Comparison of ENCODE assay signal across 14 mouse cellular contexts in genomic region chr16:46625807-46626206, GRCm38 (mm10).
"Had no signal": no experiment of that assay in that cellular context is flagged by ENCODE, and none has a peak within 500 bp of the region (broad histone marks: within the 10 kb centered on the region; RNA-seq: fewer than 3 reads in every experiment).

No protein-coding gene starts in this region.

- H3K27ac ChIP-seq: limb, embryonic 12.5 days; limb, embryonic 15.5 days; liver, embryonic 14.5 days; macrophage; midbrain, embryonic 13.5 days had no signal

- H3K27me3 ChIP-seq: limb, embryonic 12.5 days; limb, embryonic 15.5 days; midbrain, embryonic 13.5 days had no signal

- H3K4me1 ChIP-seq: limb, embryonic 12.5 days; limb, embryonic 15.5 days; midbrain, embryonic 13.5 days had no signal

- ATAC-seq: intestine, postnatal 0 days; liver, postnatal 0 days; lung, postnatal 0 days; midbrain, embryonic 13.5 days had no signal

- H3K4me3 ChIP-seq: limb, embryonic 12.5 days; limb, embryonic 15.5 days; midbrain, embryonic 13.5 days had no signal

- DNase-seq: kidney, postnatal 10 days; left cerebral cortex, postnatal 4 days; liver, postnatal 0 days; lung, embryonic 14.5 days; thymus, adult 18-20 months; thymus, postnatal 36 days had no signal

- H3K36me3 ChIP-seq: limb, embryonic 12.5 days; limb, embryonic 15.5 days; midbrain, embryonic 13.5 days had no signal

- H3K9me3 ChIP-seq: limb, embryonic 12.5 days; limb, embryonic 15.5 days; midbrain, embryonic 13.5 days had no signal

- H3K4me2 ChIP-seq: limb, embryonic 12.5 days; limb, embryonic 15.5 days; liver, embryonic 11.5 days; lung, embryonic 14.5 days; midbrain, embryonic 13.5 days had no signal

- H3K9ac ChIP-seq: limb, embryonic 12.5 days; limb, embryonic 15.5 days; liver, embryonic 14.5 days; liver, postnatal 0 days; lung, embryonic 14.5 days; midbrain, embryonic 13.5 days had no signal
